Mouse (Mus musculus) kidney, embryonic 14.5 days (tissue): ENCODE results near the gene Lrig2. TPM values are rescaled to one million over a fixed set of nuclear protein-coding genes. Genes with fewer than 3 reads are reported as not detected.

Experiments used
- ATAC-seq: fragments of 200-750 bp; cut with Nextera tagmentation; 2 replicates; pipeline ENCODE4 v1.8.0; 2017; ENCODE audit warnings: moderate number of reproducible peaks, mild to moderate bottlenecking, moderate TSS enrichment, moderate library complexity; ENCODE audit not compliant: low FRiP score, low TSS enrichment
- H3K27ac ChIP-seq: fragments of 300-500 bp; sonication (generic); 2 replicates; pipeline ENCODE4 v1.5.1; 2014; ENCODE audit warnings: low read depth, mild to moderate bottlenecking, low read length, moderate library complexity, mixed read lengths
- H3K27me3 ChIP-seq: fragments of 300-500 bp; sonication (generic); 2 replicates; pipeline ENCODE4 v1.6.1; 2014; ENCODE audit warnings: mild to moderate bottlenecking, low read length; ENCODE audit not compliant: control insufficient read depth, insufficient read depth
- H3K36me3 ChIP-seq: fragments of 300-500 bp; sonication (generic); 2 replicates; pipeline ENCODE4 v1.6.1; 2014; ENCODE audit warnings: low read length, mixed read lengths; ENCODE audit not compliant: control insufficient read depth, insufficient read depth
- H3K4me1 ChIP-seq: fragments of 300-500 bp; sonication (generic); 2 replicates; pipeline ENCODE4 v1.6.1; 2014; ENCODE audit warnings: low read length, mixed read lengths; ENCODE audit not compliant: control insufficient read depth, insufficient read depth
- H3K4me2 ChIP-seq: fragments of 300-500 bp; sonication (generic); replicated peaks from 2 replicates; pipeline ENCODE4 v1.6.1; 2014; ENCODE audit warnings: low read depth, mild to moderate bottlenecking, low read length
- H3K4me3 ChIP-seq: fragments of 300-500 bp; sonication (generic); 2 replicates; pipeline ENCODE4 v1.5.1; 2014; ENCODE audit warnings: mild to moderate bottlenecking, low read length
- H3K9ac ChIP-seq: fragments of 300-500 bp; sonication (generic); 2 replicates; pipeline ENCODE4 v1.6.1; 2014; ENCODE audit warnings: low read depth, mild to moderate bottlenecking, low read length, moderate library complexity
- H3K9me3 ChIP-seq: fragments of 300-500 bp; sonication (generic); 2 replicates; pipeline ENCODE4 v1.6.1; 2016; ENCODE audit warnings: low read length; ENCODE audit not compliant: control insufficient read depth
- WGBS: fragments of 180-500 bp; shearing (Covaris S2); extraction: QIAGEN DNeasy Blood & Tissue Kit; methylation state at CpG from one replicate; pipeline ENCODE4 v1.1.7; 2014; 5-methylcytosine and 5-hydroxymethylcytosine counted together
- polyA plus RNA-seq: library from polyadenylated mRNA; unstranded; fragments of >200 nt; fragmentation: Nextera tagmentation; extraction: Ambion mirVana; gene quantifications from 2 replicates; pipeline ENCODE4 v1.2.1, GENCODE M21; 2014

The Lrig2 gene
- polyA plus RNA-seq, 1 experiment from 2014 or later: 25.6 TPM

- Histone ChIP-seq H3K27ac (no peak overlapping the region), H3K4me2 (no peak overlapping the region), H3K36me3 (no peaks in the 10 kb centered on the region), H3K4me3 (no peak overlapping the region), H3K9ac (no peak overlapping the region), H3K4me1 (no peaks in the 10 kb centered on the region), H3K27me3 (no peaks in the 10 kb centered on the region), H3K9me3 (no peaks in the 10 kb centered on the region)
- 75% methylated on average over 2 of the region's 2 CpGs for WGBS
- no peak for ATAC-seq
These were observed 110.5 kb downstream of the Lrig2 start for GRCm38 (mm10) chr3:104401176-104401575.

GRCm38 (mm10) chr3:104400126-104400525, 111.6 kb downstream of the Lrig2 start:
- WGBS: 77% methylated on average over 5 of the region's 5 CpGs
- Histone ChIP-seq H3K4me2 (no peak overlapping the region), H3K4me1 (no peaks in the 10 kb centered on the region), H3K9me3 (no peaks in the 10 kb centered on the region), H3K36me3 (no peaks in the 10 kb centered on the region), H3K27me3 (no peaks in the 10 kb centered on the region), H3K9ac (no peak overlapping the region), H3K4me3 (no peak overlapping the region), H3K27ac (no peak overlapping the region)
- no peak for ATAC-seq

- no peaks in the 10 kb centered on the region for H3K36me3 ChIP-seq
- H3K9me3 ChIP-seq: no peaks in the 10 kb centered on the region
- H3K9ac ChIP-seq: no peak overlapping the region
- no peak overlapping the region for H3K4me2 ChIP-seq
- H3K27me3 ChIP-seq: no peaks in the 10 kb centered on the region
- no peak overlapping the region for H3K4me3 ChIP-seq
- H3K27ac ChIP-seq: no peak overlapping the region
- no peak for ATAC-seq
- 73% methylated on average over 10 of the region's 10 CpGs for WGBS
- no peaks in the 10 kb centered on the region for H3K4me1 ChIP-seq
These were observed 112.2 kb downstream of the Lrig2 start for GRCm38 (mm10) chr3:104399296-104400045.

GRCm38 (mm10) chr3:104397316-104397715, 114.4 kb downstream of the Lrig2 start:
- Histone ChIP-seq H3K27ac (no peak overlapping the region), H3K9ac (no peak overlapping the region), H3K36me3 (no peaks in the 10 kb centered on the region), H3K9me3 (no peaks in the 10 kb centered on the region), H3K4me1 (no peaks in the 10 kb centered on the region), H3K4me3 (no peak overlapping the region), H3K27me3 (no peaks in the 10 kb centered on the region), H3K4me2 (no peak overlapping the region)
- no peak for ATAC-seq
- WGBS: 84% methylated on average over 9 of the region's 9 CpGs

GRCm38 (mm10) chr3:104396736-104397081, 115.0 kb downstream of the Lrig2 start:
- ATAC-seq: no peak

GRCm38 (mm10) chr3:104396067-104396735, 115.5 kb downstream of the Lrig2 start:
- H3K36me3 ChIP-seq: no peaks in the 10 kb centered on the region
- no peak overlapping the region for H3K27ac ChIP-seq
- WGBS: 68% methylated on average over 11 of the region's 11 CpGs
- H3K9me3 ChIP-seq: no peaks in the 10 kb centered on the region
- no peak overlapping the region for H3K9ac ChIP-seq
- H3K27me3 ChIP-seq: no peaks in the 10 kb centered on the region
- no peak overlapping the region for H3K4me2 ChIP-seq
- H3K4me3 ChIP-seq: no peak overlapping the region
- ATAC-seq: no peak
- H3K4me1 ChIP-seq: no peaks in the 10 kb centered on the region

More at GRCm38 (mm10) chr3:104396736-104397081, 115.0 kb downstream of the Lrig2 start:
- WGBS: 61% methylated on average over 3 of the region's 3 CpGs
- no peak overlapping the region for H3K4me3 ChIP-seq
- H3K4me2 ChIP-seq: no peak overlapping the region
- no peaks in the 10 kb centered on the region for H3K4me1 ChIP-seq
- H3K27me3 ChIP-seq: no peaks in the 10 kb centered on the region
- no peaks in the 10 kb centered on the region for H3K36me3 ChIP-seq
- no peaks in the 10 kb centered on the region for H3K9me3 ChIP-seq
- H3K27ac ChIP-seq: no peak overlapping the region
- no peak overlapping the region for H3K9ac ChIP-seq

GRCm38 (mm10) chr3:104390072-104390471, 121.6 kb downstream of the Lrig2 start:
- H3K9ac ChIP-seq: no peak overlapping the region
- no peak overlapping the region for H3K4me2 ChIP-seq
- H3K27ac ChIP-seq: 0 out of 2 replicates have a peak overlapping the region, but pooled peaks have one; percentile 1
- H3K36me3 ChIP-seq: no peaks in the 10 kb centered on the region
- no peak for ATAC-seq
- H3K4me3 ChIP-seq: no peak overlapping the region
- H3K27me3 ChIP-seq: no peaks in the 10 kb centered on the region
- H3K9me3 ChIP-seq: no peaks in the 10 kb centered on the region
- H3K4me1 ChIP-seq: peaks cover 4% of the 10 kb centered on the region; the same call in 1 of the 2 replicates
- 52% methylated on average over 10 of the region's 10 CpGs for WGBS

- Histone ChIP-seq H3K9ac (no peak overlapping the region), H3K9me3 (no peaks in the 10 kb centered on the region), H3K36me3 (no peaks in the 10 kb centered on the region), H3K27me3 (no peaks in the 10 kb centered on the region), H3K4me3 (no peak overlapping the region), H3K4me1 (peaks cover 4% of the 10 kb centered on the region; the same call in 1 of the 2 replicates), H3K27ac (no peak overlapping the region), H3K4me2 (no peak overlapping the region)
- no peak for ATAC-seq
- WGBS: 87% methylated on average over 2 of the region's 2 CpGs
These were observed 122.3 kb downstream of the Lrig2 start for GRCm38 (mm10) chr3:104389449-104389848.

GRCm38 (mm10) chr3:104385587-104385986, 126.1 kb downstream of the Lrig2 start:
- Histone ChIP-seq H3K4me1 (peaks cover 4% of the 10 kb centered on the region; the same call in 1 of the 2 replicates), H3K36me3 (no peaks in the 10 kb centered on the region), H3K4me3 (no peak overlapping the region), H3K9ac (no peak overlapping the region), H3K27ac (no peak overlapping the region), H3K9me3 (no peaks in the 10 kb centered on the region), H3K27me3 (no peaks in the 10 kb centered on the region), H3K4me2 (no peak overlapping the region)
- 78% methylated on average over 8 of the region's 8 CpGs for WGBS
- no peak for ATAC-seq
